Mouse (Mus musculus) hindbrain, embryonic 13.5 days (tissue): ENCODE results near the gene Rps28. TPM values are rescaled to one million over a fixed set of nuclear protein-coding genes. Genes with fewer than 3 reads are reported as not detected.

Source experiments
- polyA plus RNA-seq: library from polyadenylated mRNA; unstranded; fragments of >200 nt; fragmentation: Nextera tagmentation; extraction: Ambion mirVana; gene quantifications from 2 replicates; pipeline ENCODE4 v1.2.1, GENCODE M21; 2015

The Rps28 gene
- polyA plus RNA-seq, 1 experiment from 2014 or later, result 734 TPM

Other genes with a start within 250 kb of the Rps28 start
- gene Zfp414, start 195.5 kb downstream of the Rps28 start, polyA plus RNA-seq, result 68.9 and 70.0 TPM in 2 replicates
- gene Pram1, start 186.5 kb downstream of the Rps28 start, polyA plus RNA-seq, result 0.49 and 0.83 TPM in 2 replicates
- gene Hnrnpm, start 137.7 kb downstream of the Rps28 start, polyA plus RNA-seq, result 241 and 245 TPM in 2 replicates
- gene March2, start 105.9 kb downstream of the Rps28 start, polyA plus RNA-seq, result 68.4 and 69.1 TPM in 2 replicates
- 494 and 549 TPM in 2 replicates for gene Rab11b, start 64.0 kb downstream of the Rps28 start, polyA plus RNA-seq
- gene Angptl4, start 42.7 kb downstream of the Rps28 start, polyA plus RNA-seq, result 23.5 and 24.7 TPM in 2 replicates
- gene Kank3, start 14.0 kb downstream of the Rps28 start, polyA plus RNA-seq, result 37.4 and 40.5 TPM in 2 replicates
- gene Ndufa7, start within 50 bp of the Rps28 start, polyA plus RNA-seq, result 497 and 540 TPM in 2 replicates
- gene Cd320, start 18.5 kb upstream of the Rps28 start, polyA plus RNA-seq, result 59.0 and 60.3 TPM in 2 replicates
- not detected in 2 replicates for gene Gm7029, start 49.3 kb upstream of the Rps28 start, polyA plus RNA-seq
- gene Kifc1, start 66.1 kb upstream of the Rps28 start, polyA plus RNA-seq, result 1.8 and 2.1 TPM in 2 replicates
- 0.41 and 0.49 TPM in 2 replicates for gene Platr17, start 80.6 kb upstream of the Rps28 start, polyA plus RNA-seq
- gene Daxx, start 84.9 kb upstream of the Rps28 start, polyA plus RNA-seq, result 48.1 and 54.6 TPM in 2 replicates
- gene Tapbp, start 91.3 kb upstream of the Rps28 start, polyA plus RNA-seq, result 26.8 and 29.2 TPM in 2 replicates
- gene Zbtb22, start 91.3 kb upstream of the Rps28 start, polyA plus RNA-seq, result 16.8 and 18.7 TPM in 2 replicates
- gene Rgl2, start 105.0 kb upstream of the Rps28 start, polyA plus RNA-seq, result 56.7 and 56.9 TPM in 2 replicates
- gene Pfdn6, start 115.8 kb upstream of the Rps28 start, polyA plus RNA-seq, result 186 and 199 TPM in 2 replicates
- 24.3 and 25.2 TPM in 2 replicates for gene Wdr46, start 116.1 kb upstream of the Rps28 start, polyA plus RNA-seq
- 12.2 TPM in 2 replicates for gene B3galt4, start 126.9 kb upstream of the Rps28 start, polyA plus RNA-seq
- gene Vps52, start 131.2 kb upstream of the Rps28 start, polyA plus RNA-seq, result 69.6 and 69.9 TPM in 2 replicates
- 928 and 950 TPM in 2 replicates for gene Rps18, start 131.4 kb upstream of the Rps28 start, polyA plus RNA-seq
- 12.2 and 13.0 TPM in 2 replicates for gene H2-K1, start 175.8 kb upstream of the Rps28 start, polyA plus RNA-seq
- gene Ring1, start 200.1 kb upstream of the Rps28 start, polyA plus RNA-seq, result 19.2 and 21.5 TPM in 2 replicates
- 62.9 and 65.0 TPM in 2 replicates for gene H2-Ke6, start 203.5 kb upstream of the Rps28 start, polyA plus RNA-seq
- gene Slc39a7, start 207.1 kb upstream of the Rps28 start, polyA plus RNA-seq, result 164 and 172 TPM in 2 replicates
- gene Rxrb, start 207.2 kb upstream of the Rps28 start, polyA plus RNA-seq, result 56.8 and 59.2 TPM in 2 replicates
- 3.2 and 3.8 TPM in 2 replicates for gene Col11a2, start 214.9 kb upstream of the Rps28 start, polyA plus RNA-seq